8 mouse cellular contexts compared by ENCODE assay signal in genomic region chr10:59864884-59865726, GRCm38 (mm10). TPM values are rescaled to one million over a fixed set of nuclear protein-coding genes. Genes with fewer than 3 reads are reported as not detected.
DNase-seq lines count a peak whose midpoint lies in the region; ATAC-seq lines count a peak whose summit lies in the region.

No protein-coding gene starts in this region.

- H3K27ac ChIP-seq in hindbrain, embryonic 16.5 days (ENCODE audit: low read depth, low read length), result no peak overlapping the region

- peak; percentile 93 for DNase-seq in NIH3T3 (ENCODE audit: low read depth)
- DNase-seq in cerebellum, adult 9-10 months, result peak; percentile 83
- DNase-seq in frontal cortex, postnatal 25 days (ENCODE audit: low spot score in 2 of 2), result peak; percentile 82 to 85
- peak; percentile 87 to 88 for DNase-seq in layer of hippocampus, postnatal 36 days
- peak; percentile 83 to 91 for DNase-seq in lung, postnatal 4 days
- DNase-seq in retina, postnatal 7 days (ENCODE audit: low read depth, low spot score), result peak; percentile 69
- DNase-seq in urinary bladder, adult 18-20 months (ENCODE audit: low spot score in 2 of 2), result peak; percentile 78 to 84

- no peak overlapping the region for H3K4me2 ChIP-seq in hindbrain, embryonic 16.5 days (ENCODE audit: low read length)

- no peaks in the 10 kb centered on the region for H3K27me3 ChIP-seq in hindbrain, embryonic 16.5 days (replicated peaks; ENCODE audit: control insufficient read depth, insufficient read depth, low read length)

- H3K4me3 ChIP-seq in hindbrain, embryonic 16.5 days (ENCODE audit: low read length), result no peak overlapping the region

- H3K4me1 ChIP-seq in hindbrain, embryonic 16.5 days (ENCODE audit: control insufficient read depth, insufficient read depth, low read depth, low read length), result peaks cover 19% of the 10 kb centered on the region

- no peaks in the 10 kb centered on the region for H3K36me3 ChIP-seq in hindbrain, embryonic 16.5 days (ENCODE audit: control insufficient read depth, insufficient read depth, low read length)

- H3K9me3 ChIP-seq in hindbrain, embryonic 16.5 days (ENCODE audit: control insufficient read depth, low read length), result no peaks in the 10 kb centered on the region

- no peak overlapping the region for H3K9ac ChIP-seq in hindbrain, embryonic 16.5 days (ENCODE audit: low read depth, low read length)

- WGBS in hindbrain, embryonic 16.5 days, result 34% methylated on average over 13 of the region's 13 CpGs

- ATAC-seq in hindbrain, embryonic 16.5 days, result peak; percentile 82

RNA-seq across cellular contexts. Expression of gene Dnajb12, which starts 14.3 kb away (rescaled TPM):
- polyA plus RNA-seq in hindbrain, embryonic 16.5 days (2015; fragmentation: Nextera tagmentation; extraction: Ambion mirVana), result 20.6 and 23.7 TPM in 2 replicates
- total RNA-seq in layer of hippocampus, postnatal 36 days (2021), result 10 to 100 TPM; 48.0 to 48.3 TPM
